Mouse (Mus musculus): Measurements from ENCODE around the gene Nrxn2.
A peak's percentile ranks its signal among the peaks of the same experiment; 100 is the strongest.

Gene Nrxn2

GRCm38 (mm10) chr19:6418233-6418879, at the start of gene Nrxn2:
Gene Nrxn2 (plus strand): TSS chr19:6418731.
- peak; percentile 97 for DNase-seq

GRCm38 (mm10) chr19:6370175-6370574, 48.4 kb upstream of the Nrxn2 start:
- no peak for DNase-seq

- DNase-seq = no peak
These were observed 46.1 kb upstream of the Nrxn2 start for GRCm38 (mm10) chr19:6372433-6372832.

GRCm38 (mm10) chr19:6373539-6374400, 44.8 kb upstream of the Nrxn2 start:
- DNase-seq = peak; percentile 70

GRCm38 (mm10) chr19:6374571-6374970, 44.0 kb upstream of the Nrxn2 start:
- no peak for DNase-seq

GRCm38 (mm10) chr19:6375423-6376254, 42.9 kb upstream of the Nrxn2 start:
- peak; percentile 57 for DNase-seq

- DNase-seq = peak; percentile 68
These were observed 42.3 kb upstream of the Nrxn2 start for GRCm38 (mm10) chr19:6376255-6376564.

- no peak for DNase-seq
These were observed 41.9 kb upstream of the Nrxn2 start for GRCm38 (mm10) chr19:6376643-6377042.

GRCm38 (mm10) chr19:6377327-6378040, 41.0 kb upstream of the Nrxn2 start:
- no peak for DNase-seq

- DNase-seq = no peak
These were observed 37.9 kb upstream of the Nrxn2 start for GRCm38 (mm10) chr19:6380411-6381166.

- no peak for DNase-seq
These were observed 37.3 kb upstream of the Nrxn2 start for GRCm38 (mm10) chr19:6381238-6381637.

GRCm38 (mm10) chr19:6382323-6382924, 36.1 kb upstream of the Nrxn2 start:
- DNase-seq = peak; percentile 82

GRCm38 (mm10) chr19:6383470-6383869, 35.1 kb upstream of the Nrxn2 start:
- DNase-seq = peak; percentile 30

GRCm38 (mm10) chr19:6384128-6384527, 34.4 kb upstream of the Nrxn2 start, which contains the start of gene Pygm:
Gene Pygm (plus strand): TSS chr19:6384399.
- peak; percentile 57 for DNase-seq

- DNase-seq = no peak
These were observed 33.6 kb upstream of the Nrxn2 start for GRCm38 (mm10) chr19:6384954-6385353.

- no peak for DNase-seq
These were observed 33.1 kb upstream of the Nrxn2 start for GRCm38 (mm10) chr19:6385419-6385818.

GRCm38 (mm10) chr19:6385821-6386220, 32.7 kb upstream of the Nrxn2 start:
- DNase-seq = no peak

- DNase-seq = no peak
These were observed 32.3 kb upstream of the Nrxn2 start for GRCm38 (mm10) chr19:6386234-6386633.

GRCm38 (mm10) chr19:6388006-6388405, 30.5 kb upstream of the Nrxn2 start:
- peak; percentile 83 for DNase-seq

- no peak for DNase-seq
These were observed 28.7 kb upstream of the Nrxn2 start for GRCm38 (mm10) chr19:6389803-6390202.

GRCm38 (mm10) chr19:6390251-6390650, 28.3 kb upstream of the Nrxn2 start:
- DNase-seq = no peak
